Mouse (Mus musculus): Measurements from ENCODE around the gene Pnkd.

DNA sequence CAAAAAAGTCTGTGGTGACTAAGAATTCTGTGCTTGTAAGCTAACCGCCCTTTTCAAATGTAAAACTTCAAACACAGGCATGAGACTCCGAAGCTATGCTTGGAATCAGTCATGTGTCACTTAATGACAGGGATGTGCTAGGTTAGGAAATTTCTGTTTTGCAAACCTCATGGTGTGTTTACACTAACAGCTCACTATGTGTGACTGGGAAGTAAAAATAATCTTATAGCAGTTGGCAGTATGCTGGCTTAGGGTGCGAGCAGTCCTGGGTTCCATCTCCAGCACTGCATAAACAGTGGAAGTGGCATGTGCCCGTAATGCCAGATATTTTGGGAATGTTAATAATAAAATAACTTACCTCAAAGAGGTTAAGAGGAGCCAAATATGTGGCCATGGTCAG lies 20.2 kb downstream of the Pnkd start:
- TF ChIP-seq CTCF (IDR thresholded peaks at IDR 0.05; ENCODE audit: control insufficient read depth, insufficient read depth, insufficient read length), result no peak
- TF ChIP-seq USF1 (IDR thresholded peaks at IDR 0.05; ENCODE audit: low read depth), result no peak
- TF ChIP-seq MAX (IDR thresholded peaks at IDR 0.05), result no peak
- TF ChIP-seq MYOD1 (IDR thresholded peaks at IDR 0.05; ENCODE audit: control insufficient read depth, insufficient read length, low read depth), result no peak
- TF ChIP-seq CEBPB (IDR thresholded peaks at IDR 0.05; ENCODE audit: low read depth), result no peak

Data from C2C12 (cell line).